Mouse (Mus musculus) testis, adult 2 months (tissue): ENCODE data around the gene Dcun1d5. TPM values are rescaled to one million over a fixed set of nuclear protein-coding genes. Genes with fewer than 3 reads are reported as not detected.

Experiments
- H3K27ac ChIP-seq: fragments of 200-500 bp; 2 replicates; pipeline ENCODE4 v1.5.1; 2012; ENCODE audit warnings: low read depth, low read length; ENCODE audit not compliant: control insufficient read depth, insufficient read depth
- H3K27me3 ChIP-seq: fragments of 200-500 bp; 2 replicates; pipeline ENCODE4 v1.6.1; 2012; ENCODE audit warnings: mild to moderate bottlenecking, low read length, moderate library complexity; ENCODE audit not compliant: control insufficient read depth, insufficient read depth
- H3K36me3 ChIP-seq: fragments of 200-500 bp; 2 replicates; pipeline ENCODE4 v1.6.1; 2012; ENCODE audit warnings: mild to moderate bottlenecking, low read length; ENCODE audit not compliant: control insufficient read depth, insufficient read depth
- H3K4me1 ChIP-seq: fragments of 200-500 bp; 2 replicates; pipeline ENCODE4 v1.6.1; 2012; ENCODE audit warnings: low read length; ENCODE audit not compliant: control insufficient read depth, insufficient read depth
- H3K4me3 ChIP-seq: fragments of 200-500 bp; 2 replicates; pipeline ENCODE4 v1.5.1; 2012; ENCODE audit warnings: low read depth, mild to moderate bottlenecking, low read length, moderate library complexity, mixed read lengths; ENCODE audit not compliant: control insufficient read depth
- CTCF ChIP-seq: fragments of 200-500 bp; IDR thresholded peaks from 2 replicates; pipeline ENCODE4 v1.5.1; 2012; ENCODE audit warnings: low read depth, mild to moderate bottlenecking, inconsistent platforms, low read length, moderate library complexity; ENCODE audit not compliant: control insufficient read depth, insufficient read depth, insufficient replicate concordance
- POLR2A ChIP-seq: fragments of 200-500 bp; IDR thresholded peaks from 2 replicates; pipeline ENCODE4 v1.6.1; 2012; ENCODE audit warnings: low read depth, mild to moderate bottlenecking, inconsistent platforms, low read length, moderate library complexity; ENCODE audit not compliant: control insufficient read depth
- polyA plus RNA-seq: library from polyadenylated mRNA; depleted of rRNA; stranded (reverse); fragments of >200 nt; gene quantifications from 2 replicates; pipeline ENCODE4 v1.2.3, GENCODE M21; 2012; rRNA removed

The Dcun1d5 gene
- polyA plus RNA-seq, 1 experiment = 26.4 TPM

GRCm38 (mm10) chr9:7239967-7240366, 55.6 kb downstream of the Dcun1d5 start:
- no peak for TF ChIP-seq POLR2A
- TF ChIP-seq CTCF = no peak
- Histone ChIP-seq H3K36me3 (no peaks in the 10 kb centered on the region), H3K27ac (no peak overlapping the region), H3K27me3 (no peaks in the 10 kb centered on the region), H3K4me3 (no peak overlapping the region), H3K4me1 (no peaks in the 10 kb centered on the region)

GRCm38 (mm10) chr9:7252797-7253654, 68.7 kb downstream of the Dcun1d5 start:
- Histone ChIP-seq H3K36me3 (no peaks in the 10 kb centered on the region), H3K4me1 (no peaks in the 10 kb centered on the region), H3K4me3 (no peak overlapping the region), H3K27me3 (no peaks in the 10 kb centered on the region), H3K27ac (no peak overlapping the region)
- TF ChIP-seq POLR2A (no peak), CTCF (no peak)

Other genes with a start within 250 kb of the Dcun1d5 start
- 10.4 and 12.9 TPM in 2 replicates for gene Dync2h1, start 74 bp upstream of the Dcun1d5 start, polyA plus RNA-seq
- gene Mmp13, start 88.0 kb downstream of the Dcun1d5 start, polyA plus RNA-seq = not detected in 2 replicates
- not detected in 2 replicates for gene Mmp12, start 159.9 kb downstream of the Dcun1d5 start, polyA plus RNA-seq
- gene Mmp1b, start 203.5 kb downstream of the Dcun1d5 start, polyA plus RNA-seq = not detected in 2 replicates